Mouse (Mus musculus): ENCODE results near the gene Krt12.

DNA sequence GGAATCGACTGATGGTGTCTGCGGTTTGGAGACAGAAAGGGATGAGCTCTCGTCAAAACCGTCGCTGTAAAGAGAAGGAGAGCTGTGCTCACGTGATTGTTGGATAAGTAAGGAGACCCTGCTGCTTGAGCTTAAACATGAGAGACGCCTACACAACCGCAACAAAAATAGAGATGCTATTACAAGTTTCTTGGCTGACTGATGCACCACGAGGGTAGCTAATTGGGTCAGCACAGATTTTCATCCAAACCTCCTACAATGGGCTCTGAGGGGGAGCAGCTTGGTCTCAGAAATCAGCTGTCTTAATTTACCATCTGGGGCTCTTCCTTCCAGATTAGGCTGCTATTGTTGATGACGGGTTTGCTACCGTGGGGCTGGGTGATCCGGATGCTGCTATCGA is 5.2 kb downstream of the Krt12 start:
- TF ChIP-seq CTCF (IDR thresholded peaks at IDR 0.05; ENCODE audit: low read depth, low read length) (no peak), GATA1 (IDR thresholded peaks at IDR 0.05; ENCODE audit: borderline replicate concordance, low read length) (no peak), TAL1 (conservative IDR thresholded peaks at IDR 0.05; ENCODE audit: low read depth, low read length) (no peak)
